Mouse (Mus musculus) intestine, embryonic 14.5 days (tissue): ENCODE data around the gene Rpl18a. TPM values are rescaled to one million over a fixed set of nuclear protein-coding genes. Genes with fewer than 3 reads are reported as not detected.
A peak's percentile ranks its signal among the peaks of the same experiment; 100 is the strongest.

Experiments used
- ATAC-seq: fragments of 200-750 bp; cut with Nextera tagmentation; replicated peaks from 2 replicates; pipeline ENCODE4 v1.8.0; 2017; ENCODE audit warnings: low read depth, moderate number of reproducible peaks, moderate TSS enrichment, moderate library complexity; ENCODE audit not compliant: low FRiP score, low TSS enrichment
- DNase-seq: peaks from one replicate; pipeline ENCODE4 v3.0.0-alpha.2; 2018; ENCODE audit warnings: low spot score
- H3K27ac ChIP-seq: fragments of 300-500 bp; sonication (generic); 2 replicates; pipeline ENCODE4 v1.5.1; 2014; ENCODE audit warnings: low read depth, mild to moderate bottlenecking, control low read depth
- H3K27me3 ChIP-seq: fragments of 300-500 bp; sonication (generic); replicated peaks from 2 replicates; pipeline ENCODE4 v1.6.1; 2014; ENCODE audit warnings: low read length, control low read depth; ENCODE audit not compliant: control insufficient read depth, insufficient read depth
- H3K36me3 ChIP-seq: fragments of 300-500 bp; sonication (generic); 2 replicates; pipeline ENCODE4 v1.6.1; 2014; ENCODE audit warnings: low read length, control low read depth; ENCODE audit not compliant: control insufficient read depth, insufficient read depth
- H3K4me1 ChIP-seq: fragments of 300-500 bp; sonication (generic); replicated peaks from 2 replicates; pipeline ENCODE4 v1.6.1; 2014; ENCODE audit warnings: low read length, control low read depth, mixed read lengths; ENCODE audit not compliant: control insufficient read depth, insufficient read depth
- H3K4me2 ChIP-seq: fragments of 300-500 bp; sonication (generic); 2 replicates; pipeline ENCODE4 v1.6.1; 2014; ENCODE audit warnings: low read length
- H3K4me3 ChIP-seq: fragments of 300-500 bp; sonication (generic); 2 replicates; pipeline ENCODE4 v1.5.1; 2014; ENCODE audit warnings: low read depth, low read length, control low read depth, mixed read lengths
- H3K9ac ChIP-seq: fragments of 300-500 bp; sonication (generic); 2 replicates; pipeline ENCODE4 v1.6.1; 2014; ENCODE audit warnings: mild to moderate bottlenecking, low read length
- H3K9me3 ChIP-seq: fragments of 300-500 bp; sonication (generic); 2 replicates; pipeline ENCODE4 v1.6.1; 2016; ENCODE audit warnings: low read length, control low read depth; ENCODE audit not compliant: control insufficient read depth
- WGBS: fragments of 180-500 bp; shearing (Covaris S2); extraction: QIAGEN DNeasy Blood & Tissue Kit; methylation state at CpG from one replicate; pipeline ENCODE4 v1.1.7; 2014; 5-methylcytosine and 5-hydroxymethylcytosine counted together
- polyA plus RNA-seq: library from polyadenylated mRNA; unstranded; fragments of >200 nt; fragmentation: Nextera tagmentation; extraction: Ambion mirVana; gene quantifications from 2 replicates; pipeline ENCODE4 v1.2.1, GENCODE M21; 2014

The Rpl18a gene
- polyA plus RNA-seq, 1 experiment from 2014 or later = 6,086 TPM

GRCm38 (mm10) chr8:70871195-70871807 lies 25.9 kb downstream of the Rpl18a start:
- Histone ChIP-seq H3K27ac (no peak overlapping the region), H3K4me1 (peaks cover 16% of the 10 kb centered on the region), H3K9ac (no peak overlapping the region), H3K36me3 (peaks cover 6% of the 10 kb centered on the region; the same call in 1 of the 2 replicates), H3K9me3 (no peaks in the 10 kb centered on the region), H3K27me3 (no peaks in the 10 kb centered on the region), H3K4me3 (no peak overlapping the region), H3K4me2 (no peak overlapping the region)
- ATAC-seq (no peak), DNase-seq (no peak)
- 89% methylated on average over 5 of the region's 5 CpGs for WGBS

DNA sequence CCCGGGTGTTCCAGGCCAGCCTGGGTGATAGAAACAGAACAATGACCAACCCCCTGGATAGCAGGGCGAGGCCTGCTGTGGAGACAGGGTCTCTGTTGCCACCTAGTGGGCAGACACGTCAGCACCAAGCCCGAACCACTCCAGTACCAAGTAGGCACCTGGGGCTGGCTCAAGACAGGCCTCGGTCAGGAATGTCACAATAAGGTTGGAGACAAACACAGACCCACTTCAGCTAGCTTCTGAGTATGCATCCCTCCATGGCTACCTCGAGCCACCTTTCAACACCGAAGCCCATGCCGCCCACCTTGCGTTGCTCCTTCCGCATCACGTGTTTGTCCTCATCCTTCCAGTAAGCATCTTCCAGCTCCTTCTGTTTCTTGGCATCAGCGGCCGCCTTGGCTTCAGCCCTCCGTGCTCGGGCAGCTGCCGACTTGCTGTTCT lies 27.6 kb downstream of the Rpl18a start:
- Histone ChIP-seq H3K27me3 (0 out of 2 replicates have a peak, but pooled peaks cover under 1% of the 10 kb centered on the region), H3K4me3 (no peak overlapping the region), H3K4me1 (peaks cover 25% of the 10 kb centered on the region), H3K36me3 (peaks cover 6% of the 10 kb centered on the region; the same call in 1 of the 2 replicates), H3K9me3 (no peaks in the 10 kb centered on the region), H3K27ac (no peak overlapping the region), H3K9ac (no peak overlapping the region), H3K4me2 (0 out of 2 replicates have a peak overlapping the region, but pooled peaks have one; percentile 6)
- DNase-seq (peak; percentile 83), ATAC-seq (peak; percentile 12; the same call in 1 of the 2 replicates)
- WGBS = 53% methylated on average over 16 of the region's 16 CpGs

DNA sequence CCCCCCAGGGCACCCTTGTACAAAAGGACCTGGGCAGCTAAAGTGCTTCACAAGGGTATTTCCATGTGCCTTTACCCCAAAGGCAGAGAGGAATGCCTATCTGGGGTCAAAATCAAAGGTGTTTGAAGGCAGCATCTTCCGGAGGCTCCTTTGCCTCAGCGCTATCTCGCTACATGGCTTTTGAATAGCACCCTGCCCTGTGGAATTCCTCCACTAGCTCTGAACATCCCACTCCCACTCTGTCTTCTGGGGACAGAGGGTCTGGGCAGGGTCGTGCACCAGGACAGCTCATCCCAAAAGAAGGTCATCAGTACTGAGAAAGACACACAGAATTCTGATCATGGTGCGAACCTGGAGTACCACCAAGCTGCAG lies 28.0 kb downstream of the Rpl18a start:
- Histone ChIP-seq H3K27me3 (peaks cover 4% of the 10 kb centered on the region; the same call in 1 of the 2 replicates), H3K36me3 (peaks cover 6% of the 10 kb centered on the region; the same call in 1 of the 2 replicates), H3K4me1 (peaks cover 29% of the 10 kb centered on the region), H3K4me2 (peak overlapping the region; percentile 40), H3K4me3 (no peak overlapping the region), H3K27ac (peak overlapping the region; percentile 29; the same call in 1 of the 2 replicates), H3K9ac (no peak overlapping the region), H3K9me3 (no peaks in the 10 kb centered on the region)
- no peak for ATAC-seq
- peak; percentile 54 for DNase-seq
- WGBS = 43% methylated on average over 5 of the region's 5 CpGs

DNA sequence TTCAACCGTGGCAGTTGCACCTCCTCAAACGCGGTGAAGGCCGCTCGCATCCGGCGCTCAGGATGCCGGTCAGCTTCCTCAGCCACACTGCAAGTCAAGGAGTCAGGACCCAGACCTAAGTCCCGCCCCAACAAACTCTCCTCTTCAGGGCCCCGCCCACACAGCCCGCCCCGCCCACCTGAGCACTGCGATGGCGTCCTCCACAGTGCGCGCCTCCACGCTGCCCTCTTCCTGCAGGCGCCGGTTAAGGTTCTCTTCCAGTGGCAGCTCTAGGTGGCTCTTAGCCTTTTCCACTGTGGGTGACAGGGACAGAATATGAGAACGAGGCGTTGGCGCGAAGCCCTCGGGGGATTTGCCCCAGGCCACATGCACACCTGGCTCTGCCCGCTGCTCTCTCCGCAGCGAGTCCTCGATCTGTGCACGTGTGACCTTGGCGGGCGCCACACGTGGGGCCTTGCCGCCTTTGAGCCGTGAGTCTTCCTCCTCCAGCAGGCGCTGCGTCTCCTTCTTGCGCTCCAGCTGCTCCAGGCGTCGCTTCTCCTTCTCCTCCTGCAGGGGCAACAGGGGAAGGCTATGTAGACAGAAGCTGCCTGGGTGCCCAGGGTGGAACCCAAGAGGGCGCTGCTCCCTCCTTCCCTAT lies 28.5 kb downstream of the Rpl18a start:
- WGBS = 18% methylated on average over 40 of the region's 40 CpGs
- Histone ChIP-seq H3K27ac (peak overlapping the region; percentile 29; the same call in 1 of the 2 replicates), H3K9me3 (no peaks in the 10 kb centered on the region), H3K27me3 (peaks cover 5% of the 10 kb centered on the region; the same call in 1 of the 2 replicates), H3K4me3 (no peak overlapping the region), H3K36me3 (peaks cover 6% of the 10 kb centered on the region; the same call in 1 of the 2 replicates), H3K4me2 (peak overlapping the region; percentile 40), H3K4me1 (peaks cover 34% of the 10 kb centered on the region), H3K9ac (no peak overlapping the region)
- DNase-seq (peak; percentile 74), ATAC-seq (no peak)

DNA sequence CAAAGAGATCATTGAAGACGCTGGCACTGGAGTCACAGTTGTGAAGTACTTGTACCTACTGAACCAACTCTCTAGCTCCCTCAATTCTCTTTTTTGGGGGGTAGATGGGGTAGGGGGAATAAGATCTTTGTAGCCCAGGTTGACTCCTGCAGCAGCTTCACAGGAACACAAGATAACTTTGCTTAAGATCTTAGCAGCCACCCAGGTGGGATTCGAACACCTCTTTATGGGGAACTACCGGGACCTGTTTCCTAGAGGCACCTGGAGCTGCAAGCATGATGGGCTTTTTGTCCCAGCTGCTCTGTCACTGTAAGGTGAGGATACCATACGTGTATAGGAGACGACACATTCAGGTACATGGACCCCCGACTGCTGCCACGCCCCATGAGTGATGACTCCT lies 30.6 kb downstream of the Rpl18a start:
- DNase-seq (no peak), ATAC-seq (no peak)
- Histone ChIP-seq H3K36me3 (peaks cover 6% of the 10 kb centered on the region; the same call in 1 of the 2 replicates), H3K4me2 (peak overlapping the region; percentile 79; the same call in 1 of the 2 replicates), H3K9ac (no peak overlapping the region), H3K4me1 (peaks cover 48% of the 10 kb centered on the region), H3K27ac (no peak overlapping the region), H3K4me3 (no peak overlapping the region), H3K9me3 (no peaks in the 10 kb centered on the region), H3K27me3 (peaks cover 23% of the 10 kb centered on the region)
- 86% methylated on average over 7 of the region's 7 CpGs for WGBS

DNA sequence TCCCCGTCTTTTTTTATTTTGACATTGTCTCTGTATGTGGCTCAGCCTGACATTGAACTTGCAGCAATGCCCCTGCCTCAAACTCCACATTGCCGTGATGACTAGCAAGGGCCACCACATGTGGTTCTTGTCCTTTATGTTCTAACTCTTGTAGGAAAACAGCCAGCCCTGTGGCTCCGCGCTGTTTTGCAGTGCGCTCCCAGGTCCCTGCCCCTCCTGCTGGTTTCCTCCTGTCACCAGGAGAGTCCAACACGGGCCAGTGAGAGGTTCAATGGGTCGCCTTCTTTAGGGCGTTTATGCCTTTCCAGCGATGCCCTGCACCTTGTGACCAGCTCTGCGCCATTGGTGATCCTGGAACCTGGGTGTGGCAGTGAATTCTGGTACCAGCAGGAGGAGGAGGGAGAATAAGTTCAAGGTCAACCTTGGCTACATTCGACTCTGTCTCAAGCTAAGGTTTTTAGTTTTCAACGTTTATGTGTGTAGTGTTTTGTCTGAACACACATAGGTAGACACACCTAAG lies 31.2 kb downstream of the Rpl18a start:
- DNase-seq = no peak
- Histone ChIP-seq H3K9ac (peak overlapping the region; percentile 39), H3K27me3 (peaks cover 23% of the 10 kb centered on the region), H3K27ac (peak overlapping the region; percentile 80), H3K4me3 (peak overlapping the region; percentile 48), H3K4me1 (peaks cover 48% of the 10 kb centered on the region), H3K36me3 (peaks cover 6% of the 10 kb centered on the region; the same call in 1 of the 2 replicates), H3K4me2 (peak overlapping the region; percentile 79), H3K9me3 (no peaks in the 10 kb centered on the region)
- ATAC-seq = peak; percentile 4
- WGBS = 7% methylated on average over 12 of the region's 12 CpGs

DNA sequence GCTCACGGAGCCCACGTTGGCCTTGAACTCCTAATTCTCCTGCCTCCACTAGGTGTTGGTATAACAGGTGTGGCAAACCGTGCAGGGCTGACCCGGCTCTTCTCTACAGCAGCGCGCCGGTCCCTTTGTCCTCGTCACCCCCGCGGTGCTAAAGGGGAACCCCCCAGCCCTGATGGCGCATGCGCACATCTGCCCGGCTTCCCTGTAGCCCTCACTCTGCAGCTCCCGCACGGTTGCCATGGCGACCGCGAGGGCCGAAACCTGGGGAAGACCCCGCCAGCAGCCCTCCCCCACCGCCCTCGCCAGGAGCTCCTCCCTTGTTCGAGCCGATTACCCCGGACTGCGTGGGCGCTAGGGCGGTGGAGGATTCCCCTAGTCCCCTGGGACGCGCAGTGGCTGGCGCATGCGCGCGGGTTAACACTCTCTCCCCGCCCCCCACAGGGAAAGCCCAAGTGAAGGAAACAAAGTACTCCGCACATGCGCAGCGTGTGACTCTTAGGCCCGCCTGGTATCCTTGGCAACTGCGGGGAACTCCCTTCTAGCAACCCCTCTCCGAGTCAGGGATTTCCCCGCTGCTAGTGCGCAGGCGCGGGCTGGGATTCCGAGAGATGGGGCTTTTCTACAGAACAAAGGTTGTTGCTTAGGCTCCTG lies 31.7 kb downstream of the Rpl18a start:
- Histone ChIP-seq H3K36me3 (peaks cover 6% of the 10 kb centered on the region; the same call in 1 of the 2 replicates), H3K9ac (peak overlapping the region; percentile 57), H3K4me3 (peak overlapping the region; percentile 48), H3K27me3 (peaks cover 23% of the 10 kb centered on the region), H3K4me1 (peaks cover 48% of the 10 kb centered on the region), H3K27ac (peak overlapping the region; percentile 80), H3K4me2 (peak overlapping the region; percentile 79), H3K9me3 (no peaks in the 10 kb centered on the region)
- ATAC-seq (peak; percentile 85), DNase-seq (peak; percentile 99)
- WGBS = 1% methylated on average over 46 of the region's 46 CpGs

DNA sequence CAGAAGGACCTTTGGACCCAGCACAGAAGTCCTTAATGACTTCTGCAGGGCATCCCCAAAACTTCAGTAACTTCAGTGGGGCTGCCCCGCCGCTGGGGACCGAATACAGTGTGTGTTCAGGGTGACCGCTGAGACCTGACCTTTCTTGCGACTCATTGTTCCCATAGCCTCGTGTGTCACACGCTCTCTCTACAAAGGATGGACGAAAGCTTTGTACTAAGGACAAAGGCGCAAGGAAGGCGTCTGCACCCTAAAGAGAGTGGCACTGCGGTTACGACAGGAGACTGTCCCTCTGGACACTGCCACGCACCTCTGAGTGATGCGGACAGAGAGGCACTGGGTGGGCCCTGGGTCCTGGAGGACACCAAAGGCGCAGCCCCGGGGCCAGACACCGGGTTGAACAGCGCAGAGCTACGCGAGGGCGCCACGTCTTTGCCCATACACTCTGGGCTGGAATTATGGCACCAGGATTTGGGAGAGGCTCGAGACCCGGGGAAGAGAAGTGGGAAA lies 32.4 kb downstream of the Rpl18a start:
- Histone ChIP-seq H3K27ac (peak overlapping the region; percentile 70), H3K27me3 (peaks cover 23% of the 10 kb centered on the region), H3K36me3 (peaks cover 6% of the 10 kb centered on the region; the same call in 1 of the 2 replicates), H3K9me3 (no peaks in the 10 kb centered on the region), H3K9ac (peak overlapping the region; percentile 57), H3K4me1 (peaks cover 48% of the 10 kb centered on the region), H3K4me2 (peak overlapping the region; percentile 72), H3K4me3 (peak overlapping the region; percentile 48)
- ATAC-seq = peak; percentile 9
- 3% methylated on average over 24 of the region's 24 CpGs for WGBS
- DNase-seq = peak; percentile 80
